Mouse (Mus musculus): ENCODE data around the gene Elmo1.

Gene Elmo1

DNA sequence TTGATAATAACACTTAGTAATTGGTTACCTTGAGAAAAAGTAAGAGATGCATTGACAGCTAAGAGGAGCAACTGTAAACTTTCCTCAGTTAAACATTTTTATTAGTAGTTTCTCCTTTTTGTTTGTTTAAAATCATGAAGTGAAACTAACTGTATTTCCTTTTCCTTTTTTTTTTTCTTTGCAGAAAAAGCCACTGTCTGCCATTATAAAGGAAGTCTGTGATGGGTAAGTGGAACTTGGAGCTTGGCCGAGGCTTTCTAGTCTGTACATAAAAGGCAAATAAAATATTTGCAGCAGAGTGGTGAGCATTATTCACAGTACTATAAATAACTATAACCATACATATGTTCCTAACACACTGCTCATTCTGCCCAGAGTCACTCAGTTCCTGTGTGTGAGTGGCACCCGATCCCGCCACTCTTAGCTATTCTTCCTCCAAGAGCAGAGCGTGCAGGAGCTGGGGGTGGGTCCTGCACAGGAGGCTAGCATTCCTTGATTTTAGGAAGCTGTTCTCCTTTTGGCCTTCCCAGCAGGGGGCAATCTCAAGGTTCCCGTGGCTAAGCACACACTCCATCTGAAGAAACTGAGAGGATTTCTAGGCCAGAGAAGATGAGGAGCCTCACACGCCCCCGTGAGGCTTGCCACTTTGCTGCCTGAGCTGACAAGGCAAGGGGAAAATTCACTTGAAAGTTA lies 117.7 kb downstream of the Elmo1 start:
- peak; percentile 20 for DNase-seq (ENCODE audit: low spot score)

DNA sequence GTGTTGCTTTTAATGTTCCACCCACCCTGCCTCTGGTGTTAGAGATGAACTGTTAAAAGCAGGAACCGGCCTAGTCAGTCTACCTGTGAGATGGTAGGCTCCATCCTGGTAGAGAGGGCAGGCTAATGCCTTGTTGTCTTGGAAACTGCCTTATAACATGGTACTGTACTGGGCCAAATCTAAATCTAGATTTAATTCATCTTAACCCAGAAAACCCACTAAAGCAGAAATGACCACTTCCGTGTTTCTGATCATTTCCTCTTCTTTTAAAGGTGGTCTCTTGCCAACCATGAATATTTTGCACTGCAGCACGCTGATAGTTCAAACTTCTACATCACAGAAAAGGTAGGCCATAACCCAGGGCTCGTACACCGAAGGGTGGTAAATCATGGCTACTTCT lies 118.5 kb downstream of the Elmo1 start:
- DNase-seq (ENCODE audit: low spot score) = no peak

DNA sequence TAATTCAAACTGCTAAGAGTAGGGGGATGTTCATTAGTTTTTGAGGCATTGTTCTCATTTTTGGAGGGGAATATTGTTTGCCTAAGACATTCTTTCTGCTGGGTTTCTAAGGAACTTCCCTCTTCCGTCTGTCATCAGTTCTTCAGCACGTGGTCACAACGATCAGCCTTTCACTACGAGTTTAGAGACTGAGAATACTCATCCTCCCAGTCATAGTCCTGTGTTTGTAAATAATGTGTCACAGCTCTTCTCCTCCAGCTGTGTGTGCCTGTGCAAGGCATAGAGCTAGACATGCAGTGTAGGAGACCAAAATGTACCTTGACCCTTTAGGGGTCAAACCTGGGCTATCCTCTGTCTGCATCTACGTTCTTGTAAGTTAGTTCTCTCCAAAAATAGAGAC lies 121.4 kb downstream of the Elmo1 start:
- no peak for DNase-seq (ENCODE audit: low spot score)

DNA sequence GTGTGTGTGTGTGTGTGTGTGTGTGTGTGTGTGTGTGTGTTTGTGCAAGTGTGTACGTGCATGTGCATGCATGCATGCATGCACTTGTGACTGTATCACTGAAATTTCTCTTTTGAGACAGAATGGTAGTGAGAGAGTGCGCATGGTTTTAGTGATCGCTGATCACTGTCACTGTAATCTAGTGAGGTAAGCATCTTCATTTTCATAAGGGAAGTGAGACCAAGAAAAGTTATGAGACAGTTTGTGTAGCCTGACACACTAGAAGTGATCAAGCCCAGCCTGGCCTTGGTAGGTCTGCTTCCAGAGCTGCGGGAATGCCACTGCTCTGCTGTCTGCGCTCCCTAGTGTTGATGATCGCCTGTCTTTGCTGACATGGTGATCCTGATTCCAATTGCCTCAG lies 122.3 kb downstream of the Elmo1 start:
- DNase-seq (ENCODE audit: low spot score) = no peak

DNA sequence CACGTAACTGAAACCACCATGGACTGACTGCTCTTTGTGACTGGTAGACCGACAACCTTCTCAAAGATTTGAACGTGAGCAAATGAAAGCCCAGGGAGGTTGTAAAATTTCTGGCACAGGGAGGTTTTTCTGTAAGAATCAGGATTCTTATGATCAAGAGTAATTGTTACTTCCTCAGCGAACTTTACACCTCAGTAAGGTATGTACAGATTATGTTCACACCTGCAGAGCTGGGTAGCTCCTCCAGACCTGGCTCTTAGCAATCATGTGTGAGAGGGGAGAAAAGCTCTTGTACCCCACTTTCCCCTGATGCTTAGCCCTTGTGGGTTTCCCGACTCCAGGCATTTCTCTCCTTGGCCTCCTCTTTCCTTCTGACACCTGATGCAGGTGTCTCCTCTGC lies 123.5 kb downstream of the Elmo1 start:
- no peak for DNase-seq (ENCODE audit: low spot score)

DNA sequence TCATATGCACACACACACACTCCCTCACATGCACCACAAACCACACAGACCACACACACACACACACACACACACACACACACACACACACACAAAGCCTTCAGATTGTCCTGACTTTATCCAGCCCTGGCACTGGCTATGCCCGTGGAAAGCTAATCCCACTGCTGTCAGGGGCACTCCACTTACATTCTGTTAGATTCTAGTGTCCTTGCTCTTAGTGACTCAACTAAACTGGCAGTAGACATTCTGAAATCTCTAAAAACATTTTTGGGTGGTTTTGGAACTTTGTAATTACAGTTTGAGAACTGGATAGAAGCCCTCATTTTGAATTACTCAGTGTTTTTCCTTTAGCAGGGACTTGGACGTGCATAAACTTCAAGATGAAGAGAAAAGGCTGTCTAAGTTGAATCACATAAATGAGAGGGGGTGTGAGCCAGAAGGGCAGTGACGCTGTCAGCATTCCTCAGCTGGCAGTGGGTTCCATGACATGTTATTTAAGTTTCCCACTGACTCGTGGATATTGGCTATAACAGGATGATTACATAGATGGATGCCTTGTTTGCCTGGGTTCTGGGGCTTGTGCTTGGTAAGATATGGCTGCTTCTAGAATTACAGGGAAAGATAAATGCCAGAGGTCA lies 127.2 kb downstream of the Elmo1 start:
- DNase-seq (ENCODE audit: low spot score) = no peak

DNA sequence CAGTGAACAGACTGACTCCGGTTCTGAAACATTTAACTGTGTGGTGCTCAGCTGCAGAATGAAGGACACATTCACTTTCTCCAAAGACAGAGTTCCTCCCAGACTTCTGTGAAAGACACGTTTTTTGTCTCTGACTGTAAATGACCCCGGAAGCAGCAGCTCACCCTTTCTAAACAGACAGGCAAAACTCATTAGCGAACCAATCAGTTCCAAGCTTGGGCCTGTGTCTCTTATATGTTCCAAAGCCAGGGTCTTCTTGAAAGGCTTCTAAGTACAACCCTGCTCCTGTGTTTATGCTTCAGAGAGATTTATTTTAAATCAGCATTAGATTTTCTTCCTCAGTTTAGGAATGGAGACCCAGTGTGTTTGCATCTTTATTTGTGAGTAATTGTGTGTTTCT lies 127.7 kb downstream of the Elmo1 start:
- no peak for DNase-seq (ENCODE audit: low spot score)

DNA sequence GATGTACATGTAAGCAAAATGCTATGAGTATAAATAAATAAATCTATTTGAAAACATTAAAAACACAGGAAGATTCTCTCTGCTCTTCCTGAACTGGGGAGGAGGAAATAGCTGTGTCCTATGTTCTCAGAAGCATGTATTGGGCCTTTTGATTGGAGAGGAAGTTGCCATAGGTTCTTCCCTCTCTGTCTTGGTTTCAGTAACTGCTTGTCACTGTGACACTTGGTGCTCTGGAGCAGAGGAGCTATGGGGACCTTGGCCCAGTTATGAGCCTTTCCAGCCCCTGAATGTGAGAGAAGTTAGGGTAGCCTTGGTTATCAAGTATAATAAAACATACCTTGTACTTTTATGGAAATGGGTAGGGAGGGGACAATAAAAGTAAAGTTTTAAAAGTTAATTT lies 130.0 kb downstream of the Elmo1 start:
- DNase-seq (ENCODE audit: low spot score) = no peak

DNA sequence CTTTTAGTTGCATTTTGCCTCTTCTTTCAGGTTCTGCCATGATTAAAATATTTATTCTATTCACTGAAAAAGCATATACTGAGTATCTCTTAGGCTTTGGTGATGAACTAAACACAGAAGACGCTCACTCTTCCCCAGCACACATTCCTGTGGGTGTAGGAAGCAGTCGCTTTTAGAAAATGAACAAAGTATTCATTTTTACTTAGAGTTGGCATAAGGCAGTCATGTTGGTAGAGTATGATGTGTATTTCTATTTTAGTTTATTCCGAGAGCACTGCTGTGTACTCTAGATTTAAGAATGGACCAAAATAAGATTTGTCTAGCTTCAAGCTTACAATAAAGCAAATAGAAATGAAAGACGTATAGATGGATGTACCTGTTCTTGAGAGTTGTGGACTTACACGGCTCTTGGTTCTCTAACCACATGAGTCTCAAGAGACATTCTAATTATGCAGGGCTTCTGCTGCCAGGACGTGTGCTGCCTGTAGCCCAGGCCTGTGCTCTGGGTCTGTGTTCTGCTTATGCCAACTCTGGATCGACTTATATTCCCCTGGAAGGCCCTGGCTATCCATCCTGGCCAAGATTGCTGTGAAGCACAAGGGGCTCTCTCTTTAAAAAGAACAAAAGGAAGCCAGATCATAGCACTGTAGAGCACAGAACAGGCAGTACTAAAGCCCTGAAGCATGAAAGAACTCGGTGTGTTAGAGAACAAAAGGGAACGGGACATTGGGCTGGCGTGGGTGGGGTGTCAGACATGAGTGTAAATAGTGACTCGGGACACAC lies 137.7 kb downstream of the Elmo1 start:
- DNase-seq (ENCODE audit: low spot score) = no peak

DNA sequence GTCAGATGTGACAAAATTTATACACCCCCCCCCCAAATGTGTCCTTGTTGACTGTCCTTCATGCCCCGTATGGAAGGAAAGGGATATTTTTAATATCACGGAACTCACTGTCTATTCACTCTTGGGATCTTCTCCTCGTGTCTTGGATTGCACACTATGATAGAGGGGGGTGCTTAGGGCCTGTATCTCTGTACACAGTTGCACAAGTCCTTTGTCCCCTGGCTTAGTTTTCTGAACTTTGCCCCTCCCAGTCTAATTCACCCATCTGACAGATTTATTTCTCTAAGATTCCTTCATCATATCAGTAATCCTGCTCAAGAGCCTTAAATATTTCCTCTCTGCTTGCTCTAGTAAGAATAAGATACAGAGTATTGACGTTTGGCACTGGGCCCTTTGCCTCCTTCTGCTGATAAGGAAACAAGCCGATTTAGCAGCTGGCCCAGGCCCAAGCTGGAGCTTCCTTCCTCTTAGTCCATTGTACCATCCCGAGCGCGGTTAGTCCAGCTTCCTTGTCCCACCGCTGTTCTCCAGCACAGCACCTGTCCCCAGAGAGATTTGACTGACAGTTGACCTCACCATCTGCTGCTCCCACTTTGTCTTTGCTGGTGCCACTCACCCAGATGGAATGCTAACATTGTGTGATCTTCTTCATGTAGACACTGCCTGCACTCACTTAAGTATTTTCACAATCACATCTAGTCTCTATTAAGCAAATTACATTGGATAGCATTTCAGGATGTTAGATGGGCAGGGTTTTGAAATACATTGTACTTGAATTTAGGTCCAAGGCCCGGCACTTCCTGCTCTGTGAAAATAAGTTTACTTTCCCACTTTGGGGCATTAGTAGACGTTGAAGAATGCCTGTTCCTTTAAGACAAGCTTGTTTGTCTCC lies 141.7 kb downstream of the Elmo1 start:
- peak; percentile 49 for DNase-seq (ENCODE audit: low spot score)

DNA sequence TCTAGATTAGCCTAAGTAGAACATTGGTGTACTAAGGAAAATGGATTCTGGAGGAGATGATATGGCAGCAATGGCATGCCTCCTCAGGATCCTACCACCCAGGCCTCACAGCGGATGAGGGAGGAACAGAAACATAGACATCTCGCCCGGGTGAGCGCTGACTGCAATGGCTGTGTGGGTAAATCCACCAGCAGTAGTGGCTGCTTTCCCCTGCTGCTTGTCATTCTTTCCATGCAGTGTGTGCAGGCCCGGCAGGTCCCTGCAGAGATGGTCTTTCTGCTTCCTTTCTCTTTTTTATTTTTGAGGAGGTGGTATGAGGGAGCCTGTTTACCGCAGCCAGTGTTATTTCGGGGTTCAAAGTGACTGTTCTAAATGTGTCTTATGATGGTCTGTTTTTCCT lies 143.3 kb downstream of the Elmo1 start:
- no peak for DNase-seq (ENCODE audit: low spot score)

DNA sequence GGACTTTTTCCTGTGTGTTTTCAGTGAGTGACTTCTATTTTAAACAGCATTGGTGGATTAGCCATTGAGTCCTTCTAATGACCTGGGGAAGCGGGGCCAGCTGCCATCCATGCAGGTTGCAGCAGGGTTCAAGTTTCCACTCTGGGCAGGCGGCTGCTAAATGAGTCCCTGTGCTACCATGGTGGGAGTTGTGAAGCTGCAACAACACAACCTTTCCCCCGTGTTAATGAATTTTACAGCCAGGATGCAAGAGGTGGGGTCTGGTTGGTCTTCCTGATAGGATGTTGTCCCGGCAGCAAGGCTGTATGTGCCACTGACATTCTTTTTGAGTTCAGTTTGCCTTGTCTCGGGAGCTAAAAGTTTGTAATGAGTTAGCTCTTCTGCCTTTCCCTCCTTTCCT lies 147.2 kb downstream of the Elmo1 start:
- no peak for DNase-seq (ENCODE audit: low spot score)

DNA sequence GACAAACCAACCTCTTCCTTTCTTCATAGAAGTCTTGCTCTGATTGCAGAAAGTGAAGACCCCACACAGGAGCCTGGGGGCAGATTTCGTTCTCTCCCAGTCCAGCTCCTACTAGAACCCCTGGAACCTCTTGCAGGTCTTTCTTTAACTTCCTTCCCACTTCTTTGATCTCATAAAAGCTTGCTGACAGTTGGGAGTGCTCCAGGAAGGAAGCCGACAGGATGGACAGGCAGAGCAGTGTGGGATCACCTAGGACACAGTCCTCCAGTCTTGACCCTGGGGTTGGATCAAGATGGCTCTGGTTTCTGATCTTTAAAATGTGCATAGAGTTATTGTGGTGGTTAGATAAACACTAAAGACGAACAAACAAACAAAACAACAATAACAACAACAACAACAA lies 147.8 kb downstream of the Elmo1 start:
- DNase-seq (ENCODE audit: low spot score) = no peak

DNA sequence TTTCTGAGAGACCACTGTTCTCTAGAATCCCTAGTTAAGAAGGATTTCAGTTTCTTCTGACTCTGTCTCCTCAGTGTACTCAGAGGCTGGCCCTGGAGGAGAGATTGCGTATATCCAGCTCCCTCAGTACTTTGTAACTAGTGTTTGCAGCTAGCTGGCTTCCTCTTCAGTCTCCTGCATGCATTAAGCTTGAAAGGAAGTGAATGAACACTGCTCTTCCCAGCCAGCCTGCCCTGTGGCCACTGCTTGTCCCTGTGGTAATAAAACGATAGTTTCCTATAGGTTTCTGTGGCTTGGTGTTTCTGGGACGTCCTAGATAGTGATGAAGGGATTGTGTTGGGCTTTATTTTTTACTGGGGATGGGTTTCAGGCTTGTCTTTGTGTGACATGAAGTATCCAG lies 148.3 kb downstream of the Elmo1 start:
- no peak for DNase-seq (ENCODE audit: low spot score)

DNA sequence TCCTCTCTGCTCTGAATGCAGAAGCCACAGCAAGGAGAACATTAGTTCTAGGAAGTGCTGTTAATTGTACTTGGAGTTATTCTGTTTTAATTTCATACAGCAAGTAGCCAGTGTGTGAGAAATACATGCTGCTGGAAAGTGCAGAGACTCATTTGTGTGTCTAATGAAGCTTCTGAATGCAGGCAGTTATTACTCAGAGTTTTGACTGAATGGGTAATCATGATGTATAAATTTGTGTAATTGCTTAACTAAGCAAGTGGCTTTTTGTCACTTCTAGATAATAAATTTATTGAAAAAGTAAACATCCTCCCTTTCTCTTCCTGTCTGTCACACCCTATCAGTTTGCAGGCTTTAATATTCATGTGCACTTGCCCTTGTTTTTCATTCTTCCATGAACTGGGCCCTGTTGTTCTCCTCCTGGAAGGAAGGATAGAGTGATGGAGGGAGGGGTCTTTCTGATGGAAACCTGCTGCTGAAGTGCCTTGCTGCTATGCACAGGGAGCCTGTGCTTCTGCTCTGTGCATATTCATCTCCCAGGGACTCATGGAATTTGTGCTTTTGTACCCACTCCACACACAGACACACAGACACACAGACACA lies 159.8 kb downstream of the Elmo1 start:
- DNase-seq (ENCODE audit: low spot score) = no peak

DNA sequence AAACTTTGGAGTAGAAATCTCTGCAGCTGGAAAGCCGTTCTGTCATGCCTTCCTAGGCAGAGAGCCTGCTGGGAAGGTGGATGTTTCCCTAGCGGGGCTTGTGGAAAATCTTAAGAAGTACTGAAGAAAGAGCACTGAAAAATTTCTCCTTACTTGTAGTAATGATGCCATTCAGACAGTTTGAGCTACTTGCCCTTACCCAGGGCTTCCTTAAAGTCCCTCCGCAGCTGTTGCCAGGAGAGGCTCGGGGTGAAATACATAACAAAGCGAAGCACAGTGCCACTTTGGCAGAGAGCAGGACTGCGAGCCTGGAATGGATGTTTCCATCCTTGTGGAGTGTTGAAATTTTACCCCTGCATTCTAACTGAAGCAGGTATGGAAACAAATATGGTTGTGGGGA lies 164.5 kb downstream of the Elmo1 start:
- DNase-seq (ENCODE audit: low spot score) = no peak

DNA sequence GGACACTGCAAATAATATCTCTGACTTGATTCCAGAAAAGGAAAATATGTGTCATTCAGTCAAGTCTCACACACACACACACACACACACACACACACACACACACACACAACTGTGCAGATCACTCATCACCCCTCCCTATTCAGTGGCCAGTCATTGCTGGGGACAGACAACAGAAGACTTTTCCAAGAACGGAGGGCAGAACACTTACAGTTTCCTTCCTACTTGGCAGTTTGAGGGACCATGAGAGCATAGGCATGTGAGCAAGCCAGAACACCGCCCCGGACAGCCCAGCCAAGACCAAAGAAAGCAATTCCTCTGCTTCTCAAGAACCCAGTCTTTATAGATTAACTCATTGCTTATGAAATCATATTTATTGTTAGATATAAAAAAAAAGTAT lies 165.0 kb downstream of the Elmo1 start:
- DNase-seq (ENCODE audit: low spot score) = no peak

DNA sequence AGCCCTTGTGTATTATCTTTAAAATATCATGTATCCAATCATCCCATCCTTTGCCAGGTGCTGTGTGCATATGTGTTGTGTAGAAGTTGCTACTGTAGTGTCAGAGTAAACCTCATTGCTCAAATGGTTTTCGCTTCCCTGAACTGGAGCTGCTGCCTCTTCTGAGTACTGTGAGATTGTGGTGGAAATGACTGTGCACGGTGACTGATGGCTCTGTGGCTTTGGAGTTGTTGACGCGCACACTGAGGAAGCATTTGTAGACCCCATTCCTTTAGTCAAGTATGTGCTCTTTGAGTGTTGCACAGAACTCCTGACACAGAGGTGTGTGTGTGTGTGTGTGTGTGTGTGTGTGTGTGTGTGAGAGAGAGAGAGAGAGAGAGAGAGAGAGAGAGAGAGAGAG lies 166.2 kb downstream of the Elmo1 start:
- no peak for DNase-seq (ENCODE audit: low spot score)

DNA sequence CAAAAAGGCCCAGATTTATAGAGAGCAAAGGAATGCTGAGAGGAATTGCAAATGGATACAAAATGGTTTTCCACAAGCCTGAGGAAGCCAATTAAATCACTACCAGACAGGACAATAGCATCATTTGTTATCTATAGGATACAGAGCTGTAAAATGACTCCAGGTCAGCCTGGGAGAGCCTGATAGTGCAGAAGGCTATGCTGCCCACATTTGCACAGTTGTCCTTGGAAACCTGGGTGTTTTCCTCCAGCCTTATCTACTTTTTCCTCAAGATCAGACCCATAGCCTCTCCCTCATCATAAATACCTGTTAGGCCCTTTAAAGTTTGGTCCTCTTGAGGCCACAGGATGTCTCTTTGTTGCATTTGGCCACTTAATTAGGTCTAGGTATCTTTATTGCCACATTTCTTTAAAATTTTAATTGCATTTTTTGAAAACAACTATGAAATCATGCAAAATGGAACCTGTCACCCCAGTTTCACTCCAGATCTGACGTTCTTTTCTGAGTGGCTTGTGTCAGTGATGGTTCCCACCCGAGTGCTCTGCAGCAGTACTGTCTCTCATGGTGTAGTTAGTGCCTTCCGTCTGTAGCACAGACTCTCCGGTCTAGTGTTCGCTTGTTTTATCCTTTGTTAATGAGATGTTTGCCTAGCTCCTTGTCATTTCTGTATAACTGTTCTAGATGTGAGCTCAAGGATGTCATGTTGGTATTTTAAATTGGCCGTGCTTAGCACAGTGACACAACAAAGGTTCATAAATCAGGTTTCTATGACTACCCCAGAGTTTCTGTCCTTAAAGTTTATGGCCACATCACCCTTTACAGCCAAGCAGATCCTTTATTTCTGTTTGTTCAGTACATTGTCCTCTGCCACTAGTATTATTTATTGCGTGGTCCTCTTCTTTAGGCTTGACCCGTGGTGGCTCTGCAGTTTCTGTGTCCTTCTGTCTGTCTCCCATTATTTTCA lies 167.4 kb downstream of the Elmo1 start:
- no peak for DNase-seq (ENCODE audit: low spot score)

DNA sequence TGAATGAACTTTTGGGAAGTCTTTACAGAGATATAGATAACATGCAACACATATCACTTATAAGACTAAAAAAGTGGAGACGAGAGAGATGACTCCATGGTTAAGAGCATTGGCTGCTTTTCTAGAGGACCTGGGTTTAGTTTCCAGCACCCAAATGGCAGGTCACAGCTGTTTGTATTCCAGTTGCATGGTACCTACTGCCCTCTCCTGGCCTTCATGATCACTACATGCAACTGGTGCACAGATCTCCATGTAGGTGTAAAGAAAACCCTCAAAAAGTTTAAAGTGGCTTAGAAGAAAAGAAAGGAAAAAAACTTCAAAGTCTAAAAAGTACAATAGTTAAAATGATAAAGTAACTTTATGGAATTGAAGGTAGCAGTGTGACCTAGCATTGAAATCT lies 172.8 kb downstream of the Elmo1 start:
- no peak for DNase-seq (ENCODE audit: low spot score)

DNA sequence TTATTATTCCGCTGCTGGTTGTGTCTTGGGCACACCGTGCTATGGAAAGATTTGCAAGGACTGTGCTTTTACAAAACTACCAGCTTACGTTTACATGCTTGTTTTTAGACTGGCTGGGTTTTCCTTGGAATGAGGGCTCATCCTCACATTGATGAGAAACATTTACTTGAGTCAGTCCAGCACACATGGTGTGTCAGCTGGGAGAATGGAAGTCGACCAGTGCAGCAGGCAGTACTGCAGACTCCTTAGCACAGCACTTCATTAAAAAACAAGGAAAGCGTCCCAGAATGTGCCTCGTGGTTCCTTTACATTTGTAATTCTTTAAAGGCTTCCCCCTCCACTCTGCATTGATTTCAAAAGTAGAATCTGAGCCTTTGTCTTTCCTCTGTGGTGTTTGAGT lies 179.8 kb downstream of the Elmo1 start:
- no peak for DNase-seq (ENCODE audit: low spot score)
